Mouse (Mus musculus) telencephalon, adult 2 months (tissue): ENCODE data around the gene Bsnd.
A peak's percentile ranks its signal among the peaks of the same experiment; 100 is the strongest.

Experiments
- DNase-seq: peaks from one replicate; pipeline ENCODE4 v3.0.0-alpha.2; 2011; ENCODE audit warnings: low read depth, low spot score

The Bsnd gene

DNA sequence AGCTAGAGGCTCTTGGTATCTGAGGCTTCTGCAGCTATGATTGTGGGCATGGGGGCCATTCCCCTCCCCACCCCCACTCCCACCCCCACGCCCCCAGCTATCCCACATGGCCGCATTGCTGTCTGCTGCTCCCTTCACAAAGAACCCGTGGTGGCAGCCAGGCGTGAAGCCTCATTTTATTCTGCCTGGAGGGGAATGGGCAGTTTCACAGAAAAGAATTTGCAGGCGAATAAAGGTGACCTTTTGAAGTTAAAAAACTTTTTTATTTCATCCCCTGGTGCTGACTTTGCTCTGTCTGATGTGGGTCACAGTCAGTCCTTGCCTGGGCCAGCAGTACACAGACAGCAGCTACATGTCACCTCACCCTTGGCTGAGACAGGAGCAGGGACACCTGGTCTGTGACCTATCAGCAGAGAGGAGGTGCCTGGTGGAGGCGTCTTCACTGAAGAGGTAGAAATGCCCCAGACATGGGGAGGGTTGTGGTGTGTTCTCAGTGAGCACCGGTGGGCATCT lies 8.8 kb downstream of the Bsnd start:
- no peak for DNase-seq

DNA sequence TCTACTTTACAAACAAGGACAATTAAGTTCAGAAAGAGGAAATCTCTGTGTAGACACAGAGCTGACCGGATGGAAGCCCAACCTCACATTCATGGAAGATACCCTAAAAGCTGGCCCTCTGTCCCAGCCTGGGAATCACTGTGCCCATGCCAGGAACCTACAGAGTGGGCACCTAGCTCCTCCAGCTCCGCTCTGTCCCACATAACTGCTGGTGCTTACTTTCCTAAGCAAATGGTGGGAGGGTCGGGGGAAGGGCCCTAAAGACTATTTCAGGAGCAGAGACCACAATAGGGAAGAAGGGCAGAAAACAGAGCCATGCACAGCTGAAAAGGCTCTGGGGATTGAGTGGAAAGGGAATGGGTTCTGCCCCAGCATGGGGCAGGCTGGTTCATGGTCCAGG lies 11.5 kb downstream of the Bsnd start:
- DNase-seq: no peak

DNA sequence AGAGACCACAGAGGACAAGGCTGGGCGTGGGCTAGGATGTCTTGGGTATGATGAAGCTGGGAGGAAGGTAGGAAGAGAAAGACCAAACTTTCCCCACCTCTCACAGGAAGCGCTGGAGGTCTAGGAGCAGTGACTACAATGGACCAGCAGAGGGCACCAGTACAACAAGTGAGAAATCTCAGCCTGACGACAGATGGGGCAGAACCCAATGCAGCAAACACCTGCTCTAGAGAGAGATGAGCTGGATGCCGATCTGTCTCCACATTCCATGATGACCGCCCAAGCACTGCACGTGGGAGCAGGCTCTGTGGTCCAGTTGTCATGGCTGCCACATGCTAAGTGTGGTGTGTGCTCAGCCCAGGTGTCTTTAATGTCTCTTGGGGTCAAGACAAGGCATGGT lies 17.8 kb downstream of the Bsnd start:
- peak; percentile 76 for DNase-seq

DNA sequence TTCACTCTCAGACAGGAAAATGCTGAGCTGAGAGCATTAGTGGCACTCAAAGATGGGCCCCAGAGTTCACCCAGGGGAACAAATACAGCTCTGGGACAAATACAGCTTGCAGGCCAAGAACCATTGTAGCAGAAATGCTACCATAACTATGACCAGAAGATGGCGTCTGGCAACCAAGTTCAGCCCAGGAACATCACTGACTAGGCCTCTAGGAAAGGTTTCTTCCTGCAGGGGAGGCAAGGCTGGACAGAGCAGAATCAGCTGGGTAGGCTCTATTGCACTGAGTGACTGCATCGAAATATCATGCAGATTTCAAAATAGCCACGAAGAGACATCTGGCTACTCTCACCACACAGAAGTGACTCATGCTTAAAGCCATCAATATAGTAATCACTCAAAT lies 19.7 kb downstream of the Bsnd start:
- DNase-seq: peak; percentile 87

DNA sequence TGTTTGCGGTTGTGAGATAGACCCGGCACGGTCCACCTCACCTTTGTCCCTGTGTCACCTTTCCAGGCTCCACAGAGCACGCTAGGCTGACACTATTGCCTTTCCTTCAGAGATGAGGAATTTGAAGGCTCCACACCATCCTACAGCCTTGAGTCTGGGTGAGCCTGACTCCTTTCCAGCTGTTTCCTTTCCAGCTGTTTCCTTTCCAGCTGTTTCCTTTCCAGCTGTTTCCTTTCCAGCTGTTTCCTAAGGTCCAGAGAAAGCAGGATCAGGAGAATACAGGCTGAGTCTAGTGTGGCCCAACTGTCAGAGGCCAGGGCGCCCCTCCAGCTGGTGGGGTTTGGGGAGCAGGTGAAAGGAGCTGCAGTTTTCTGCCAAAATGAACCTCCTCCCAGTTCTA lies 21.2 kb downstream of the Bsnd start:
- no peak for DNase-seq

DNA sequence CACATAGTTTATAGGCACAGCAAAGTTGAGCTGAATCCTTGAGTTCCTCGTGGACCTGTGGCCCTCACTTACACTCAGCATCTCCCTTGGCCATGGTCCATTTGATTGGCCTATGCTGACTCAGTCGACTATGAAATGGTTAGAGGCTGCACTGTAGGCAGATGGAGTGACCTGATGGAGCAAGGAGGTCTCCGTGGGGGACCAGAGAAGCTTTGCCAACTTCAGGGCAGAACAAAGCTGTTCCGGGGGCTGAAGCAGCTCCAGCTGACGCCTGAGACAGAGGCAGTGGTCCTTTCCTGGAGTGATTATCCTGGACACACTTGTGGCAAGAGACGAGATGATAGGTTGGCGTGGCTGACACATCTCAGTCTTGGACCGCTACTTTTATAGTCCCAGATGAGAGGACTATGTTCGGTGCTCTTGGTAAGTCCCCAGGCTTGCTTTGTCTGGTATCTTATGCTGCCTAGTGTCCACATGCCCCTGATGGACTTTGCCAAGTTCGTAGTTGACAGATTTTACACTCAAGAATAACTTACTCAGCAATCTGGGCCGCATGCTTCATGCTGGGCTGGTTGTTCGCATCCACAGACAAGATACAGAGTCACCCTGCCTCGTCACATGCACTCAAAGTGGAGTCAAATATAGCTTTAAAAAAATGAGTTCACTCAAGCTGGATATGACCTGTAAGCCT lies 24.5 kb downstream of the Bsnd start:
- DNase-seq: no peak

DNA sequence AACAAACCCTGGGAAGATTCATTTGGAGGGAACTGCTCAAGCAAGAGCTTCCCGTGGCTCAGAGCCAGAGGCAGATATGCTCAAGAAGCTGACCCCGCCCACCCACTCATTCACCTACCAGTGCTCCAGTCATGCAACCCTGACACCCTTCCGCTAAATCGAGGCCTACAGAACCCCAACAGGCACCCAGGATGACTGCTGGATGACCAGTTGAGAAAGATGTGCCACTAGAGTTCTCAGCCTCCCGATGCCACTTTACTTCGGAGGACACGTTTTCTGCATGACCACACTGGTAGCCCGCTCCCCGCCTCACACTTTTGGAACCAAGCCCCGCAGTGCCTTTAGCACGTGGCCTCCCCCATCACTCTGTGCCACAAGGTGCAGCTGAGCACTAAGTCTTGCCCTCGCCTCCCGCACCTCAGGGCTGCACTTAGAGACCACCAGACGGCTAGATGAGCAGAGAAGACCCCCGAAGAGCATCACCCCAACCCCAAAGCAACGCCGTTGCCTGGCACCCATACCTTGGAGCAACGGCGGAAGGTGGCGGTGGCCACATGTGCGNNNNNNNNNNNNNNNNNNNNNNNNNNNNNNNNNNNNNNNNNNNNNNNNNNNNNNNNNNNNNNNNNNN lies 28.8 kb downstream of the Bsnd start:
- DNase-seq: no peak

DNA sequence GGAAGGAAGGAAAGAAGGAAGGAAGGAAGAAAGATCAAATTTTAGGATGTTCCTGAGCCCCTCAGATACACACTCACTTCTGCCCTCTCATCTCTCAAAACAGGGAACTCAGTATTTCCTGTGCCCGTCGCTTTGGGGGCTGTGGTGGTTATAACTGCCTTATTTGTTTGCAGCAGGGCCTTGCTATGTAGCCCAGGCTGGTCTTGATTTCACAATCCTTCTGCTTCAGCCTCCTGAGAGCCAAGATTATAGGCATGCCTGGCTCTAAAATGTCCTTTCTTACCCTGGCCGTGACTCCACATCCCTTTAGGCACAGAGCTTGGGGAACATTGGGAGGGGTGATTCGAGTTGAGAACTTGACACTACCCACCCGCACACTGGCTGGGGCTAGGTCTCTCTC lies 29.6 kb downstream of the Bsnd start:
- no peak for DNase-seq

DNA sequence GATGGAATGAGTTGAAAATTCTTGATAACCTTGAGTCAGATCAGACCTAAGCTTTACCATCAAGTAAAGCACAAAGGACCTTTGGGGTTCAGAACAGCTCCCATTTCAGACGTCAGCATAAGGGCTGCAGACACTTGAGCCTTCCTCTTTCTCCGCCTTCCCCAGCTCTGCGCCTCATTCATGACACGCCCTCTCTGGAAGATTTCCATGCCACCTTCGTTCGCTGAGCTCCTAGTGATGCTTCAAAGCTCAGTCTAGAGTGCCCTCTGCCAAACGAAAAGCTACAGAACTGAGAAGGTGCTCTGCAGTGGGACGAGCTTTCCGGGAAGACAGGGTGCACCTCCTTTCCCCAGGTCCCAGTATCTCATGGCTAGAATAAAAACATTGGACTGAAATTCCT lies 30.1 kb downstream of the Bsnd start:
- DNase-seq: no peak

DNA sequence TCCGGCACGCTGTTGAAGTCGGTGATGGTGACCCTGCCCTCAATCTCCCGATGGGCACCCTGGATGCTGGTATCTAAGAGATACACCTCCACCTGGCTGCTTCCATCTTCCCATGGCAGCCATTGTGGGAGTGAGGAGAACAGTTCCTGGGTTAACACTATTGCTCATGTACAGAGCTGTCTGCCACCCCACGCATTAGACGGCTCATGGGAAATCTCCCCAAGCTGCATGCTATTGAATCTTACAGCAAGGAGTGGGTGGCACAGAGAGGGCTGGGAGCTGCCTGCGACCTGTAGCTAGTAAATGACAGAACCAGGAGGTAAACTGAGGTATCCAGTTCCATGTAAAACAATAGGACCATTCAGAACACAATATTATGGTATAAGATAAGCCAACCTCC lies 37.5 kb downstream of the Bsnd start:
- no peak for DNase-seq

DNA sequence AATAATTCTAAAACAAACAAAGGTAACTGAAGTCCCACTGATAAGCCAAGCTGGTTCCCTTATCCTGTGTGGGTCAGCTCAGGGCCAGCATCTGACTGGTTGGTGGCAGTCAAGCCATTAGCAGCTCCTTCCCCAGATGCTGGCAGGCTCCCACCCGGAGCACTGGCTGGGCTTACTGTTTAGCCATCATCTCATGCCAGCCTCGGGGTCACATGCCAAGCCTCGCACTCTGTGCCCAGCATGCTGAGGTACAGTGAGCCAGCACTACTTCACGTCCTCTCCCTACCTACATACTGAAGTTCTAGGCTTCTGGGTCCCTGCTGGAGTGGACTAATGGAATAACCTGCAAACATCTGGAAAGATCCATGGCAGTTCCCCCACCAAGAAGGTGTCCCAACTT lies 38.6 kb downstream of the Bsnd start:
- no peak for DNase-seq

DNA sequence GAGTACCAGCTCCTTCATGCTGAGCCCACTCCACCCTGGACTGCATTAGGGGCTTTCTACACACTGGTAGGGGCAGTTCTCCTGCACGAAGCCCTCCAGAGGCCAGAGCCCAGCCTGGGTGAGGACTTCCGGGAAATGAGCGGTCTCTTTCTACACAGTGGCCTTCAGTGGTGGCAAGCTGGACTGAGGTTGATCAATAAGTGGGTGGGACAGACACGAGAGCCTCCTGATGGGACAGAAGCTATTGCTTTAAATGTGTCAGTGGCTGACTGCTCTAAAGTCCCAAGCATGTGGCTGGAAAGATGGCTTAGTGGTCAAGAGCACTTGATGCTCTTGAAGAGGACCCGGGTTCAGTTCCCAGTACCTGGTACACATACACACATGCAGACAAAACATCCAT lies 39.0 kb downstream of the Bsnd start:
- no peak for DNase-seq

DNA sequence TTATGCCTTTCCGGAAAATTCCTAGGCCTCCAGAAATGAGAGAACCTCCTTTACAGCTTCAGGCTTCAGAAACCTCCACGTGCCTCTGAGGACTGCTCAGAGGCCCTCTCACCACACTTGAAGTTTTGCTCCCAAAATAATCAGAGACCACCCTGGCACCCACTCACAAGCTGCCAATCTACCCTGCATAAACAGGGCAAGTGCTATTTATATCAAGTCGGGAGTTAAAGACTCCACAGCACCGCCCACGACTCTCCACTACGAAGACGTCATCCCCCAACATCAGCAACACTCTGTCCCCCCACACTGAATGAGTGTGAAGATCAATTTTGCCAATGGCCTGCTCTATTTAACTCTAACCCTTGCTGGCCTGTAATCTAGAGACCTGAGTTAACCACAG lies 39.7 kb downstream of the Bsnd start:
- peak; percentile 70 for DNase-seq

DNA sequence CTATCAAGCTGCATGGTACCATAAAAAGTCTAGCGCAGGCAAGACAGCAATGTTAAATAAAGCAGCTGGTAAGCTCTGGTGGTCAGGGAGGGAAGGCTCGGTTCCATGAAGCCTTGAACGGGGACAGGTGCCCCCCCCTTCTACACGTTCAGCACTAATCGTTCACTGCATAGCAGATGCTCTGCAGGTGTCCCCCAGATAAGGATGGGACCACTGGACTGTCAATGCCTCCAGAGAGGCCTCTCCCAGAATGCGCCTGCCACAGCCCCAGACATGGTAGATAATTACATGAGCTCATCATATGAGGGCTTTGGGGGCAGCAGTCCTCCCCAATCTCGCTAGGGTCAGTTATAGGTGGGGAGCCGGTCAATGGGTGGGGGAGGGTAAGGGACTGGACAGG lies 42.8 kb downstream of the Bsnd start:
- no peak for DNase-seq

DNA sequence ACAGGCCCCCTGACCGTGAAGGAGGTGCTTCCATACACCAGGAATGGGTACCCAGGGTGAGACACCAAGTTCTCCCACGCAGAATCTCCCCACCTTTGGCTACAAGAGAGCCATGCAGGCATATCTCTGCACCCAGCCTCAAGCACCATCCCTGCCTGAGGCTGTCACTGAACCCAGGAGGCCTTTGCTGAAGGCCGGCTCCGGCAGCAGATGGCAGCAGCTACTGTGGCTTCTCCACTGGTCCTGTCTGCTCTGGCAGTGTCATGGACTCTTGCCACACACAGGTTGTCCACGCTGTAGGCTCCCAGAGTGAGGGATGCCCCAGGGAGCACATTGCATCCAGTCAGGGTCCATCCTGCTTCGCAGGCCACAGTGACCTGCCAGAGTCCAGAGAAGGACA lies 48.9 kb downstream of the Bsnd start:
- DNase-seq: no peak

DNA sequence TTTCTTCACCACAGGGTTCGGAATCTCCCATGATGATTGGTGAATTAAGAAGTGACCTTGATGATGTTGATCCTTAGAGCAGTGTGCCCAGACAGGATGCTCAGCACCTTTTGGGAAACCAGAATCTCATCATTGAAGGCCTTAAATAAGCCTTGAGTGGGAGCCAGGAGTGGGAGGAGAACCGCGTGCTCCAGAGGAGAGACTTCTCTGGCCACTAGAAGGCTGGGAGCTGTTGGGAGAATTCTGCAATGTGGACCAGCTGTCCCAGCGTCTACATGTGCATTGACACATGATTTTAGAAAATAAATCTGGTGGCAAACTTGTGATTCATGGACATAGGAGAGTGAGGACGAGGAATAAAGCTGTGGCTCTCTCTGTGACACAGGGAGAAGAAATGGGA lies 53.3 kb downstream of the Bsnd start:
- DNase-seq: peak; percentile 47

DNA sequence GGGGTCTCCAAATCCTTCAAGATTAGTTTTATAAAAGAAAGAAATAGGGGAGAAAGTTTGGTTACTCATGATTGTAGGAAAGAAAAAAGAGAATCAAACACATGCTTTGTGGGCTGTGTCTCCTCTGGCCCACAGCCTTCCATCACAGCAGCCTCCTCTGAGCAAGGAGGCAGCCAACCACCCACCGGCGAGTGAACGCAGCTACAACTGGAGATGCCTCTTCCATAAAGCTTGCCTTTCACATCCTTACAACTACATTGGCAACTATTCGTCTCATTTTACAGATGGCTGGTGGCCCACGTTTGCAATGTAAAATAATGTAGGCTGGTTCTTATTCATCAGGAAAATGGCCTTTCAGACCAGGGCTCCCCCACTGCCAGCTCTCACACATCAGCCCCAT lies 54.9 kb downstream of the Bsnd start:
- no peak for DNase-seq

DNA sequence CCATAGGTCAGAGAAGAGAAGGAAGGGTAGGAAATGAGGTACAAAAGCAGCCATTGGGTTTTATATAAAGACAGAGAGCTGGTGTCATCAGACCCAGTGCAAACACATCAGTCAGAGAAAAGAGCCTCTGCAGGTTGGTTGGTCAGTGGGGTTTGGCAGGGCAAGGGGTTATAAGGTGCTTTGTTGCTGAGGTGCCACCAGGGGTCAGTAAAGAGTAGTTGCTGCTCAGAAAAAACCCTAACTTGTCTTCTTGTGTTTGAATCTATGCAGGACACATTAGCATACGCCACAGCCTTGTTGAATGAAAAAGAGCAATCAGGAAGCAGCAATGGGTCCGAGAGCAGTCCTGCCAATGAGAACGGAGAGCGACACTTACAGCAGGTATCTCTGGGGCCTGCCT lies 55.6 kb downstream of the Bsnd start:
- DNase-seq: no peak

DNA sequence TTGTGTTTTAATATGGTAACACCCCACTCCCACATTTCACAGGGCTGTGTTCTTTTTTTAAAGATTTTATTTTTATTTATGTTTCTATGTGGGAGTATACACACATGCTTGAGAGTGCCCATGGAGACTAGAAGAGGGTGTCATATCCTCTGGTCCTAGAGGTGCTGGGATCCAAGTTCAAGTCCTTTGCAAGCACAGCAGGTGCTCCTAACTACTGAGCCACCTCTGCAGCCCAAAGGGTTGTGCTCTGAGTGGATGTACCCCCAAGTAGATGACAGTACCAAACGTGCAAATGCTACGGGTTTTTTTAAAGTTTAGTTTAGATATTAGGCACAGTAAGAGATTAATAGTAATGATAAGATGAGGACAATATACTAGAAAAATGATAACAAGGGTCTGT lies 56.7 kb downstream of the Bsnd start:
- no peak for DNase-seq
